Mouse (Mus musculus) kidney, postnatal 0 days (tissue): ENCODE measurements around the gene Tln2. TPM values are rescaled to one million over a fixed set of nuclear protein-coding genes. Genes with fewer than 3 reads are reported as not detected.
A peak's percentile ranks its signal among the peaks of the same experiment; 100 is the strongest.

Source experiments
- ATAC-seq: fragments of 200-750 bp; cut with Nextera tagmentation; replicated peaks from 2 replicates; pipeline ENCODE4 v1.8.0; 2017; ENCODE audit warnings: low read depth, moderate number of reproducible peaks, moderate TSS enrichment, moderate library complexity; ENCODE audit not compliant: low FRiP score
- DNase-seq: peaks from one replicate; pipeline ENCODE4 v3.0.0-alpha.2; 2016; ENCODE audit warnings: low spot score
- H3K27ac ChIP-seq: fragments of 300-500 bp; sonication (generic); 2 replicates; pipeline ENCODE4 v1.5.1; 2014; ENCODE audit warnings: mild to moderate bottlenecking
- H3K27me3 ChIP-seq: fragments of 300-500 bp; sonication (generic); 2 replicates; pipeline ENCODE4 v1.6.1; 2014; ENCODE audit warnings: low read length, mixed read lengths; ENCODE audit not compliant: insufficient read depth
- H3K36me3 ChIP-seq: fragments of 300-500 bp; sonication (generic); 2 replicates; pipeline ENCODE4 v1.6.1; 2014; ENCODE audit warnings: low read length, mixed read lengths; ENCODE audit not compliant: insufficient read depth
- H3K4me1 ChIP-seq: fragments of 300-500 bp; sonication (generic); replicated peaks from 2 replicates; pipeline ENCODE4 v1.6.1; 2014; ENCODE audit warnings: antibody characterized with exemption, low read length, mixed read lengths; ENCODE audit not compliant: insufficient read depth
- H3K4me2 ChIP-seq: fragments of 300-500 bp; sonication (generic); 2 replicates; pipeline ENCODE4 v1.6.1; 2014; ENCODE audit warnings: mild to moderate bottlenecking, low read length, moderate library complexity, mixed read lengths
- H3K4me3 ChIP-seq: fragments of 300-500 bp; sonication (generic); replicated peaks from 2 replicates; pipeline ENCODE4 v1.5.1; 2014; ENCODE audit warnings: low read depth, low read length
- H3K9ac ChIP-seq: fragments of 300-500 bp; sonication (generic); 2 replicates; pipeline ENCODE4 v1.6.1; 2014; ENCODE audit warnings: low read depth, low read length
- H3K9me3 ChIP-seq: fragments of 300-500 bp; sonication (generic); replicated peaks from 2 replicates; pipeline ENCODE4 v1.6.1; 2016; ENCODE audit warnings: low read length, inconsistent platforms, mixed read lengths
- CTCF ChIP-seq: IDR thresholded peaks from 2 replicates; pipeline ENCODE4 v1.5.1; 2016; ENCODE audit warnings: antibody characterized with exemption, low read depth, mild to moderate bottlenecking, moderate library complexity
- WGBS: fragments of 180-500 bp; shearing (Covaris S2); extraction: QIAGEN DNeasy Blood & Tissue Kit; methylation state at CpG from one replicate; pipeline ENCODE4 v1.1.7; 2014; 5-methylcytosine and 5-hydroxymethylcytosine counted together
- polyA plus RNA-seq: library from polyadenylated mRNA; unstranded; fragments of >200 nt; fragmentation: Nextera tagmentation; extraction: Ambion mirVana; gene quantifications from 2 replicates; pipeline ENCODE4 v1.2.1, GENCODE M21; 2015

Gene Tln2
- polyA plus RNA-seq, 1 experiment from 2014 or later, result 24.8 TPM

GRCm38 (mm10) chr9:67477445-67477844 is 82.1 kb downstream of the Tln2 start:
- no peak overlapping the region for H3K4me2 ChIP-seq
- no peak overlapping the region for H3K9ac ChIP-seq
- H3K4me1 ChIP-seq, result no peaks in the 10 kb centered on the region
- no peaks in the 10 kb centered on the region for H3K36me3 ChIP-seq
- no peaks in the 10 kb centered on the region for H3K27me3 ChIP-seq
- no peak for TF ChIP-seq CTCF
- no peak for ATAC-seq
- no peak overlapping the region for H3K4me3 ChIP-seq
- H3K27ac ChIP-seq, result no peak overlapping the region
- H3K9me3 ChIP-seq, result no peaks in the 10 kb centered on the region
- 69% methylated on average over 3 of the region's 3 CpGs for WGBS
- DNase-seq, result no peak

- no peaks in the 10 kb centered on the region for H3K36me3 ChIP-seq
- H3K4me3 ChIP-seq, result no peak overlapping the region
- no peaks in the 10 kb centered on the region for H3K27me3 ChIP-seq
- no peak for TF ChIP-seq CTCF
- ATAC-seq (no peak), DNase-seq (no peak)
- H3K27ac ChIP-seq, result no peak overlapping the region
- H3K9ac ChIP-seq, result no peak overlapping the region
- no peaks in the 10 kb centered on the region for H3K9me3 ChIP-seq
- H3K4me1 ChIP-seq, result no peaks in the 10 kb centered on the region
- 67% methylated on average over 5 of the region's 5 CpGs for WGBS
- no peak overlapping the region for H3K4me2 ChIP-seq
Measured at GRCm38 (mm10) chr9:67476184-67476583, 83.3 kb downstream of the Tln2 start.

GRCm38 (mm10) chr9:67463440-67464122 is 95.9 kb downstream of the Tln2 start:
- Histone ChIP-seq H3K4me1 (no peaks in the 10 kb centered on the region), H3K9ac (no peak overlapping the region), H3K9me3 (no peaks in the 10 kb centered on the region), H3K4me3 (no peak overlapping the region), H3K27me3 (no peaks in the 10 kb centered on the region), H3K27ac (no peak overlapping the region), H3K36me3 (no peaks in the 10 kb centered on the region), H3K4me2 (no peak overlapping the region)
- 62% methylated on average over 11 of the region's 11 CpGs for whole genome bisulfite sequencing
- no peak for TF ChIP-seq CTCF
- DNase-seq, result peak; percentile 19
- ATAC-seq, result no peak

- no peak for DNase-seq
- Histone ChIP-seq H3K4me3 (no peak overlapping the region), H3K4me1 (no peaks in the 10 kb centered on the region; the same call in 1 of the 2 replicates), H3K27me3 (no peaks in the 10 kb centered on the region), H3K36me3 (no peaks in the 10 kb centered on the region), H3K4me2 (no peak overlapping the region), H3K27ac (no peak overlapping the region), H3K9me3 (no peaks in the 10 kb centered on the region), H3K9ac (no peak overlapping the region)
- WGBS, result 45% methylated on average over 1 of the region's 2 CpGs
- no peak for ATAC-seq
- no peak for TF ChIP-seq CTCF
Measured at GRCm38 (mm10) chr9:67441484-67441883, 118.0 kb downstream of the Tln2 start.

GRCm38 (mm10) chr9:67437511-67437910 is 122.0 kb downstream of the Tln2 start:
- Histone ChIP-seq H3K36me3 (no peaks in the 10 kb centered on the region), H3K27ac (no peak overlapping the region), H3K4me3 (no peak overlapping the region), H3K4me2 (no peak overlapping the region), H3K9me3 (no peaks in the 10 kb centered on the region), H3K27me3 (no peaks in the 10 kb centered on the region), H3K4me1 (no peaks in the 10 kb centered on the region; the same call in 1 of the 2 replicates), H3K9ac (no peak overlapping the region)
- DNase-seq (no peak), ATAC-seq (no peak)
- WGBS, result 94% methylated on average over 1 of the region's 1 CpGs
- TF ChIP-seq CTCF, result no peak

- H3K9ac ChIP-seq, result no peak overlapping the region
- 35% methylated on average over 10 of the region's 10 CpGs for WGBS
- no peaks in the 10 kb centered on the region for H3K27me3 ChIP-seq
- TF ChIP-seq CTCF, result no peak
- H3K4me1 ChIP-seq, result no peaks in the 10 kb centered on the region; the same call in 1 of the 2 replicates
- no peak overlapping the region for H3K27ac ChIP-seq
- DNase-seq (peak; percentile 30), ATAC-seq (no peak)
- no peaks in the 10 kb centered on the region for H3K36me3 ChIP-seq
- no peak overlapping the region for H3K4me2 ChIP-seq
- H3K4me3 ChIP-seq, result no peak overlapping the region
- no peaks in the 10 kb centered on the region for H3K9me3 ChIP-seq
Measured at GRCm38 (mm10) chr9:67435333-67436154, 124.0 kb downstream of the Tln2 start.
